Mouse (Mus musculus): ENCODE measurements around the gene Lpar3. TPM values are rescaled to one million over a fixed set of nuclear protein-coding genes. Genes with fewer than 3 reads are reported as not detected.
"Not testable (repeated sequence)": the region's sequence is repeated elsewhere in the genome, so short reads cannot be mapped to it uniquely, and the experiment has no call there.

The Lpar3 gene
- polyA plus RNA-seq, 1 experiment from 2014 or later, result 5.0 TPM

- Histone ChIP-seq H3K9ac (ENCODE audit: low read depth, low read length) (no peak overlapping the region), H3K27me3 (replicated peaks; ENCODE audit: control insufficient read depth, insufficient read depth, low read length) (no peaks in the 10 kb centered on the region), H3K36me3 (ENCODE audit: control insufficient read depth, insufficient read depth, low read length) (no peaks in the 10 kb centered on the region), H3K27ac (replicated peaks; ENCODE audit: low read depth, low read length) (no peak overlapping the region), H3K4me2 (ENCODE audit: low read depth, low read length) (no peak overlapping the region), H3K4me3 (ENCODE audit: low read depth, low read length) (no peak overlapping the region), H3K4me1 (ENCODE audit: control insufficient read depth, insufficient read depth, low read length) (no peaks in the 10 kb centered on the region), H3K9me3 (ENCODE audit: control insufficient read depth, low read length) (no peaks in the 10 kb centered on the region)
- WGBS, result 81% methylated on average over 3 of the region's 3 CpGs
- DNase-seq (ENCODE audit: low spot score), result no peak
- no peak for ATAC-seq (ENCODE audit: low read depth)
These were observed 21.3 kb upstream of the Lpar3 start for GRCm38 (mm10) chr3:146199486-146199885.

- no peak overlapping the region for H3K27ac ChIP-seq (replicated peaks; ENCODE audit: low read depth, low read length)
- H3K27me3 ChIP-seq (replicated peaks; ENCODE audit: control insufficient read depth, insufficient read depth, low read length), result no peaks in the 10 kb centered on the region
- no peak for DNase-seq (ENCODE audit: low spot score)
- H3K36me3 ChIP-seq (ENCODE audit: control insufficient read depth, insufficient read depth, low read length), result no peaks in the 10 kb centered on the region
- 72% methylated on average over 2 of the region's 2 CpGs for WGBS
- no peak overlapping the region for H3K9ac ChIP-seq (ENCODE audit: low read depth, low read length)
- H3K4me2 ChIP-seq (ENCODE audit: low read depth, low read length), result no peak overlapping the region
- no peak overlapping the region for H3K4me3 ChIP-seq (ENCODE audit: low read depth, low read length)
- H3K9me3 ChIP-seq (ENCODE audit: control insufficient read depth, low read length), result no peaks in the 10 kb centered on the region
- no peaks in the 10 kb centered on the region for H3K4me1 ChIP-seq (ENCODE audit: control insufficient read depth, insufficient read depth, low read length)
- ATAC-seq (ENCODE audit: low read depth), result no peak
These were observed 16.4 kb upstream of the Lpar3 start for GRCm38 (mm10) chr3:146204375-146204774.

- DNase-seq (ENCODE audit: low spot score) (no peak), ATAC-seq (ENCODE audit: low read depth) (no peak)
- WGBS, result 73% methylated on average over 11 of the region's 11 CpGs
- H3K9me3 ChIP-seq (ENCODE audit: control insufficient read depth, low read length), result no peaks in the 10 kb centered on the region
- no peaks in the 10 kb centered on the region for H3K27me3 ChIP-seq (replicated peaks; ENCODE audit: control insufficient read depth, insufficient read depth, low read length)
- H3K9ac ChIP-seq (ENCODE audit: low read depth, low read length), result no peak overlapping the region
- H3K4me2 ChIP-seq (ENCODE audit: low read depth, low read length), result no peak overlapping the region
- no peaks in the 10 kb centered on the region for H3K36me3 ChIP-seq (ENCODE audit: control insufficient read depth, insufficient read depth, low read length)
- no peaks in the 10 kb centered on the region for H3K4me1 ChIP-seq (ENCODE audit: control insufficient read depth, insufficient read depth, low read length)
- no peak overlapping the region for H3K27ac ChIP-seq (replicated peaks; ENCODE audit: low read depth, low read length)
- H3K4me3 ChIP-seq (ENCODE audit: low read depth, low read length), result no peak overlapping the region
These were observed 15.5 kb upstream of the Lpar3 start for GRCm38 (mm10) chr3:146205305-146205704.

GRCm38 (mm10) chr3:146206635-146207034 lies 14.1 kb upstream of the Lpar3 start:
- no peak for ATAC-seq (ENCODE audit: low read depth)

GRCm38 (mm10) chr3:146207440-146207839 lies 13.3 kb upstream of the Lpar3 start:
- Histone ChIP-seq H3K36me3 (ENCODE audit: control insufficient read depth, insufficient read depth, low read length) (no peaks in the 10 kb centered on the region), H3K27ac (replicated peaks; ENCODE audit: low read depth, low read length) (no peak overlapping the region), H3K9me3 (ENCODE audit: control insufficient read depth, low read length) (no peaks in the 10 kb centered on the region), H3K27me3 (replicated peaks; ENCODE audit: control insufficient read depth, insufficient read depth, low read length) (no peaks in the 10 kb centered on the region), H3K4me2 (ENCODE audit: low read depth, low read length) (no peak overlapping the region), H3K4me1 (ENCODE audit: control insufficient read depth, insufficient read depth, low read length) (no peaks in the 10 kb centered on the region), H3K4me3 (ENCODE audit: low read depth, low read length) (no peak overlapping the region), H3K9ac (ENCODE audit: low read depth, low read length) (no peak overlapping the region)
- 63% methylated on average over 2 of the region's 2 CpGs for WGBS
- ATAC-seq (ENCODE audit: low read depth), result no peak
- DNase-seq (ENCODE audit: low spot score), result no peak

More at GRCm38 (mm10) chr3:146206635-146207034, 14.1 kb upstream of the Lpar3 start:
- Histone ChIP-seq H3K27me3 (replicated peaks; ENCODE audit: control insufficient read depth, insufficient read depth, low read length) (no peaks in the 10 kb centered on the region), H3K9me3 (ENCODE audit: control insufficient read depth, low read length) (no peaks in the 10 kb centered on the region), H3K4me1 (ENCODE audit: control insufficient read depth, insufficient read depth, low read length) (no peaks in the 10 kb centered on the region), H3K36me3 (ENCODE audit: control insufficient read depth, insufficient read depth, low read length) (no peaks in the 10 kb centered on the region), H3K9ac (ENCODE audit: low read depth, low read length) (no peak overlapping the region), H3K27ac (replicated peaks; ENCODE audit: low read depth, low read length) (no peak overlapping the region), H3K4me2 (ENCODE audit: low read depth, low read length) (no peak overlapping the region), H3K4me3 (ENCODE audit: low read depth, low read length) (no peak overlapping the region)
- no peak for DNase-seq (ENCODE audit: low spot score)
- 85% methylated on average over 2 of the region's 2 CpGs for WGBS

GRCm38 (mm10) chr3:146209759-146210158 lies 11.0 kb upstream of the Lpar3 start:
- ATAC-seq (ENCODE audit: low read depth); H3K4me1 ChIP-seq (ENCODE audit: control insufficient read depth, insufficient read depth, low read length); H3K27ac ChIP-seq (replicated peaks; ENCODE audit: low read depth, low read length); H3K4me2 ChIP-seq (ENCODE audit: low read depth, low read length); H3K4me3 ChIP-seq (ENCODE audit: low read depth, low read length); H3K9ac ChIP-seq (ENCODE audit: low read depth, low read length); H3K36me3 ChIP-seq (ENCODE audit: control insufficient read depth, insufficient read depth, low read length); DNase-seq (ENCODE audit: low spot score); H3K9me3 ChIP-seq (ENCODE audit: control insufficient read depth, low read length); H3K27me3 ChIP-seq (replicated peaks; ENCODE audit: control insufficient read depth, insufficient read depth, low read length): not testable (repeated sequence)
- 92% methylated on average over 8 of the region's 8 CpGs for WGBS

GRCm38 (mm10) chr3:146211141-146211747 lies 9.5 kb upstream of the Lpar3 start:
- no peak overlapping the region for H3K4me2 ChIP-seq (ENCODE audit: low read depth, low read length)
- no peaks in the 10 kb centered on the region for H3K36me3 ChIP-seq (ENCODE audit: control insufficient read depth, insufficient read depth, low read length)
- H3K9ac ChIP-seq (ENCODE audit: low read depth, low read length), result no peak overlapping the region
- H3K4me1 ChIP-seq (ENCODE audit: control insufficient read depth, insufficient read depth, low read length), result no peaks in the 10 kb centered on the region
- ATAC-seq (ENCODE audit: low read depth), result no peak
- H3K4me3 ChIP-seq (ENCODE audit: low read depth, low read length), result no peak overlapping the region
- no peak for DNase-seq (ENCODE audit: low spot score)
- no peaks in the 10 kb centered on the region for H3K27me3 ChIP-seq (replicated peaks; ENCODE audit: control insufficient read depth, insufficient read depth, low read length)
- WGBS, result 87% methylated on average over 4 of the region's 4 CpGs
- no peaks in the 10 kb centered on the region for H3K9me3 ChIP-seq (ENCODE audit: control insufficient read depth, low read length)
- H3K27ac ChIP-seq (replicated peaks; ENCODE audit: low read depth, low read length), result no peak overlapping the region

- DNase-seq (ENCODE audit: low spot score) (no peak), ATAC-seq (ENCODE audit: low read depth) (no peak)
- Histone ChIP-seq H3K4me3 (ENCODE audit: low read depth, low read length) (no peak overlapping the region), H3K4me1 (ENCODE audit: control insufficient read depth, insufficient read depth, low read length) (no peaks in the 10 kb centered on the region), H3K27me3 (replicated peaks; ENCODE audit: control insufficient read depth, insufficient read depth, low read length) (no peaks in the 10 kb centered on the region), H3K27ac (replicated peaks; ENCODE audit: low read depth, low read length) (no peak overlapping the region), H3K9ac (ENCODE audit: low read depth, low read length) (no peak overlapping the region), H3K36me3 (ENCODE audit: control insufficient read depth, insufficient read depth, low read length) (no peaks in the 10 kb centered on the region), H3K4me2 (ENCODE audit: low read depth, low read length) (no peak overlapping the region), H3K9me3 (ENCODE audit: control insufficient read depth, low read length) (no peaks in the 10 kb centered on the region)
- 86% methylated on average over 2 of the region's 2 CpGs for WGBS
These were observed 8.8 kb upstream of the Lpar3 start for GRCm38 (mm10) chr3:146211964-146212363.

GRCm38 (mm10) chr3:146213336-146213735 lies 7.4 kb upstream of the Lpar3 start:
- H3K36me3 ChIP-seq (ENCODE audit: control insufficient read depth, insufficient read depth, low read length), result no peaks in the 10 kb centered on the region
- ATAC-seq (ENCODE audit: low read depth) (no peak), DNase-seq (ENCODE audit: low spot score) (peak; percentile 21)
- H3K9me3 ChIP-seq (ENCODE audit: control insufficient read depth, low read length), result no peaks in the 10 kb centered on the region
- 43% methylated on average over 5 of the region's 5 CpGs for WGBS
- no peak overlapping the region for H3K9ac ChIP-seq (ENCODE audit: low read depth, low read length)
- no peaks in the 10 kb centered on the region for H3K4me1 ChIP-seq (ENCODE audit: control insufficient read depth, insufficient read depth, low read length)
- no peak overlapping the region for H3K4me3 ChIP-seq (ENCODE audit: low read depth, low read length)
- H3K27ac ChIP-seq (replicated peaks; ENCODE audit: low read depth, low read length), result no peak overlapping the region
- H3K27me3 ChIP-seq (replicated peaks; ENCODE audit: control insufficient read depth, insufficient read depth, low read length), result no peaks in the 10 kb centered on the region
- no peak overlapping the region for H3K4me2 ChIP-seq (ENCODE audit: low read depth, low read length)
